Comparison of ENCODE assay signal across 26 mouse cellular contexts in genomic region chr1:183933845-183934244, GRCm38 (mm10).
DNase-seq lines count a peak whose midpoint lies in the region; ATAC-seq and TF ChIP-seq lines count a peak whose summit lies in the region.
"Had no signal": no experiment of that assay in that cellular context is flagged by ENCODE, and none has a peak within 500 bp of the region (broad histone marks: within the 10 kb centered on the region; RNA-seq: fewer than 3 reads in every experiment).

No protein-coding gene starts in this region.

- H3K4me2 ChIP-seq in liver, embryonic 13.5 days: no peak overlapping the region
- no peak overlapping the region for H3K4me2 ChIP-seq in liver, postnatal 0 days (ENCODE audit: low read depth, low read length)
- H3K4me2 ChIP-seq: forebrain, embryonic 12.5 days; hindbrain, embryonic 15.5 days; kidney, embryonic 15.5 days; lung, embryonic 15.5 days; neural tube, embryonic 12.5 days had no signal

- no peaks in the 10 kb centered on the region for H3K9me3 ChIP-seq in liver, embryonic 13.5 days (replicated peaks)
- no peaks in the 10 kb centered on the region for H3K9me3 ChIP-seq in liver, postnatal 0 days (ENCODE audit: low read length)
- H3K9me3 ChIP-seq: forebrain, embryonic 12.5 days; hindbrain, embryonic 10.5 days; hindbrain, embryonic 15.5 days; kidney, embryonic 15.5 days; lung, embryonic 15.5 days; midbrain, embryonic 10.5 days; neural tube, embryonic 12.5 days had no signal

- no peak overlapping the region for H3K4me3 ChIP-seq in liver, embryonic 13.5 days (replicated peaks)
- no peak overlapping the region for H3K4me3 ChIP-seq in liver, postnatal 0 days (ENCODE audit: low read depth, low read length)
- H3K4me3 ChIP-seq: forebrain, embryonic 12.5 days; hindbrain, embryonic 10.5 days; hindbrain, embryonic 15.5 days; kidney, embryonic 15.5 days; layer of hippocampus, adult 2 months; lung, embryonic 15.5 days; midbrain, embryonic 10.5 days; neural tube, embryonic 12.5 days had no signal

- H3K9ac ChIP-seq in liver, embryonic 13.5 days: no peak overlapping the region
- H3K9ac ChIP-seq in liver, postnatal 0 days (replicated peaks): no peak overlapping the region
- H3K9ac ChIP-seq: forebrain, embryonic 12.5 days; forebrain, postnatal 0 days; hindbrain, embryonic 15.5 days; kidney, embryonic 15.5 days; lung, embryonic 15.5 days; neural tube, embryonic 12.5 days had no signal

- H3K36me3 ChIP-seq in liver, embryonic 13.5 days: no peaks in the 10 kb centered on the region
- H3K36me3 ChIP-seq in liver, postnatal 0 days (replicated peaks; ENCODE audit: insufficient read depth, low read length): no peaks in the 10 kb centered on the region
- H3K36me3 ChIP-seq: forebrain, embryonic 12.5 days; G1E; hindbrain, embryonic 10.5 days; hindbrain, embryonic 15.5 days; kidney, embryonic 15.5 days; lung, embryonic 15.5 days; midbrain, embryonic 10.5 days; neural tube, embryonic 12.5 days had no signal

- no peak for TF ChIP-seq CTCF in liver, postnatal 0 days (IDR thresholded peaks at IDR 0.05; ENCODE audit: low read depth)

- ATAC-seq in liver, embryonic 13.5 days (ENCODE audit: low read depth): peak; percentile 64; the same call in 1 of the 2 replicates
- ATAC-seq in liver, postnatal 0 days: peak; percentile 49
- ATAC-seq: forebrain, postnatal 0 days; midbrain, embryonic 16.5 days had no signal

- H3K4me1 ChIP-seq in liver, embryonic 13.5 days (replicated peaks): no peaks in the 10 kb centered on the region
- no peaks in the 10 kb centered on the region for H3K4me1 ChIP-seq in liver, postnatal 0 days (ENCODE audit: insufficient read depth)
- H3K4me1 ChIP-seq: forebrain, embryonic 12.5 days; hindbrain, embryonic 10.5 days; hindbrain, embryonic 15.5 days; kidney, embryonic 15.5 days; lung, embryonic 15.5 days; midbrain, embryonic 10.5 days; neural tube, embryonic 12.5 days had no signal

- H3K27ac ChIP-seq in liver, embryonic 13.5 days: no peak overlapping the region
- no peak overlapping the region for H3K27ac ChIP-seq in liver, postnatal 0 days (ENCODE audit: low read depth)
- H3K27ac ChIP-seq: forebrain, embryonic 12.5 days; hindbrain, embryonic 10.5 days; hindbrain, embryonic 15.5 days; kidney, embryonic 15.5 days; layer of hippocampus, adult 2 months; lung, embryonic 15.5 days; midbrain, embryonic 10.5 days; neural tube, embryonic 12.5 days had no signal

- 64% methylated on average over 2 of the region's 2 CpGs for whole genome bisulfite sequencing in liver, embryonic 13.5 days (ENCODE audit: insufficient replicate concordance)
- WGBS in liver, postnatal 0 days (ENCODE audit: insufficient replicate concordance): 66% methylated on average over 2 of the region's 2 CpGs

- no peak for DNase-seq in liver, embryonic 13.5 days
- DNase-seq in liver (no peak), NIH3T3 (ENCODE audit: low read depth) (peak; percentile 79)
- no peak for DNase-seq in liver, postnatal 0 days
- DNase-seq in yolk sac, embryonic 10.5 days (ENCODE audit: low spot score): peak; percentile 37
- DNase-seq in kidney, postnatal 36 days: no peak
- no peak for DNase-seq in left cerebral cortex, adult 9 months (ENCODE audit: low spot score in 2 of 2)
- DNase-seq in layer of hippocampus, adult 9-11 months: no peak
- DNase-seq: adrenal gland, postnatal 14 days; cerebellum, adult 11 months; cerebellum, postnatal 10 days; forebrain, postnatal 0 days; heart, postnatal 14 days; kidney, adult 18-20 months; kidney, postnatal 25 days; right cerebral cortex, postnatal 25 days had no signal

- H3K27me3 ChIP-seq in liver, embryonic 13.5 days: no peaks in the 10 kb centered on the region
- no peaks in the 10 kb centered on the region for H3K27me3 ChIP-seq in liver, postnatal 0 days (ENCODE audit: insufficient read depth, low read length)
- H3K27me3 ChIP-seq: forebrain, embryonic 12.5 days; hindbrain, embryonic 15.5 days; kidney, embryonic 15.5 days; lung, embryonic 15.5 days; neural tube, embryonic 12.5 days had no signal

- no peak for TF ChIP-seq EP300 in liver, postnatal 0 days (IDR thresholded peaks at IDR 0.05; ENCODE audit: low read depth)

Comparison
In these comparisons a context has a peak if more than half of its experiments do, and no peak if none do; other contexts are left out.
1. DNase-seq: peak in NIH3T3 (single experiment) and yolk sac, embryonic 10.5 days (single experiment); none in liver, embryonic 13.5 days (single experiment), liver (single experiment), liver, postnatal 0 days (single experiment), kidney, postnatal 36 days (0 of 2), left cerebral cortex, adult 9 months (0 of 2) and layer of hippocampus, adult 9-11 months (single experiment).